Mouse (Mus musculus) cerebellum, adult 2 months (tissue): ENCODE data around the gene D17H6S53E.

ENCODE experiments used
- CTCF ChIP-seq: fragments of 200-500 bp; IDR thresholded peaks from 2 replicates; pipeline ENCODE4 v1.5.1; 2011; ENCODE audit warnings: low read depth, mild to moderate bottlenecking, control low read depth, low read length, moderate library complexity, borderline replicate concordance; ENCODE audit not compliant: insufficient read depth
- POLR2A ChIP-seq: fragments of 200-500 bp; IDR thresholded peaks from 2 replicates; pipeline ENCODE4 v1.6.1; 2011; ENCODE audit warnings: low read length, control low read depth, borderline replicate concordance; ENCODE audit not compliant: insufficient read depth

- peak; percentile 52; the same call in 1 of the 2 replicates for TF ChIP-seq POLR2A
- no peak for TF ChIP-seq CTCF
Observed at GRCm38 (mm10) chr17:35121143-35121799, 4.9 kb upstream of the D17H6S53E start, which contains the start of gene Gpank1.
